Mouse (Mus musculus) granulocyte monocyte progenitor cell, adult 5-6 weeks (primary cell): Measurements from ENCODE around the gene Dnaaf3. TPM values are rescaled to one million over a fixed set of nuclear protein-coding genes. Genes with fewer than 3 reads are reported as not detected.

ENCODE experiments used
- total RNA-seq, 2 experiments: library from RNA; stranded (forward) in 1 of 2; stranded (reverse) in 1 of 2; fragments of 200-712, 200-1000 nt in 1 of 2; fragments of >200 nt in 1 of 2; fragmentation: Nextera tagmentation in 1 of 2; gene quantifications; 2 replicates each; pipeline ENCODE4 v1.2.3; 2014 to 2017

Gene Dnaaf3
- total RNA-seq, 2 experiments from 2014 or later = 0.88 to 2.5 TPM

Other genes starting within 250 kb of the Dnaaf3 start
- gene Ncr1, start 194.7 kb downstream of the Dnaaf3 start, total RNA-seq (2014; fragmentation: Nextera tagmentation) = not detected in 2 replicates
- gene Ncr1, start 194.7 kb downstream of the Dnaaf3 start, total RNA-seq (2017) = 0.52 TPM in 1 of 2 replicates, not detected in the other
- gene Gp6, start 134.7 kb downstream of the Dnaaf3 start, total RNA-seq (2014; fragmentation: Nextera tagmentation) = not detected in 2 replicates
- gene Gp6, start 134.7 kb downstream of the Dnaaf3 start, total RNA-seq (2017) = not detected in 2 replicates
- 9.1 and 12.1 TPM in 2 replicates for gene Rdh13, start 86.8 kb downstream of the Dnaaf3 start, total RNA-seq (2014; fragmentation: Nextera tagmentation)
- gene Rdh13, start 86.8 kb downstream of the Dnaaf3 start, total RNA-seq (2017) = 11.9 and 21.9 TPM in 2 replicates
- gene Eps8l1, start 71.8 kb downstream of the Dnaaf3 start, total RNA-seq (2014; fragmentation: Nextera tagmentation) = 5.0 and 7.7 TPM in 2 replicates
- gene Eps8l1, start 71.8 kb downstream of the Dnaaf3 start, total RNA-seq (2017) = 1.6 and 7.1 TPM in 2 replicates
- gene Ppp1r12c, start 30.8 kb downstream of the Dnaaf3 start, total RNA-seq (2014; fragmentation: Nextera tagmentation) = 92.2 and 131 TPM in 2 replicates
- 99.6 and 109 TPM in 2 replicates for gene Ppp1r12c, start 30.8 kb downstream of the Dnaaf3 start, total RNA-seq (2017)
- gene Tnnt1, start 16.1 kb downstream of the Dnaaf3 start, total RNA-seq (2014; fragmentation: Nextera tagmentation) = 7.3 and 16.1 TPM in 2 replicates
- 14.1 and 22.3 TPM in 2 replicates for gene Tnnt1, start 16.1 kb downstream of the Dnaaf3 start, total RNA-seq (2017)
- 17.0 TPM in 1 of 2 replicates, not detected in the other for gene Tnni3, start 8.2 kb downstream of the Dnaaf3 start, total RNA-seq (2014; fragmentation: Nextera tagmentation)
- gene Tnni3, start 8.2 kb downstream of the Dnaaf3 start, total RNA-seq (2017) = 2.7 and 4.1 TPM in 2 replicates
- gene Syt5, start 15.1 kb upstream of the Dnaaf3 start, total RNA-seq (2014; fragmentation: Nextera tagmentation) = not detected in 2 replicates
- gene Syt5, start 15.1 kb upstream of the Dnaaf3 start, total RNA-seq (2017) = not detected in 2 replicates
- not detected in 2 replicates for gene Ptprh, start 71.6 kb upstream of the Dnaaf3 start, total RNA-seq (2014; fragmentation: Nextera tagmentation)
- not detected in 2 replicates for gene Ptprh, start 71.6 kb upstream of the Dnaaf3 start, total RNA-seq (2017)
- gene Tmem86b, start 99.0 kb upstream of the Dnaaf3 start, total RNA-seq (2014; fragmentation: Nextera tagmentation) = 24.5 and 28.0 TPM in 2 replicates
- 17.5 and 26.2 TPM in 2 replicates for gene Tmem86b, start 99.0 kb upstream of the Dnaaf3 start, total RNA-seq (2017)
- 134 and 148 TPM in 2 replicates for gene Ppp6r1, start 126.6 kb upstream of the Dnaaf3 start, total RNA-seq (2014; fragmentation: Nextera tagmentation)
- 142 and 146 TPM in 2 replicates for gene Ppp6r1, start 126.6 kb upstream of the Dnaaf3 start, total RNA-seq (2017)
- 29.3 and 30.7 TPM in 2 replicates for gene Hspbp1, start 152.6 kb upstream of the Dnaaf3 start, total RNA-seq (2014; fragmentation: Nextera tagmentation)
- gene Hspbp1, start 152.6 kb upstream of the Dnaaf3 start, total RNA-seq (2017) = 21.9 and 23.7 TPM in 2 replicates
- not detected in 2 replicates for gene Brsk1, start 158.2 kb upstream of the Dnaaf3 start, total RNA-seq (2014; fragmentation: Nextera tagmentation)
- not detected in 2 replicates for gene Brsk1, start 158.2 kb upstream of the Dnaaf3 start, total RNA-seq (2017)
- gene Tmem150b, start 192.8 kb upstream of the Dnaaf3 start, total RNA-seq (2014; fragmentation: Nextera tagmentation) = 32.7 and 33.4 TPM in 2 replicates
- gene Tmem150b, start 192.8 kb upstream of the Dnaaf3 start, total RNA-seq (2017) = 13.5 and 18.5 TPM in 2 replicates
- gene Kmt5c, start 207.7 kb upstream of the Dnaaf3 start, total RNA-seq (2014; fragmentation: Nextera tagmentation) = 62.7 and 107 TPM in 2 replicates
- gene Kmt5c, start 207.7 kb upstream of the Dnaaf3 start, total RNA-seq (2017) = 58.5 and 74.7 TPM in 2 replicates
- 50.3 and 69.2 TPM in 2 replicates for gene Cox6b2, start 220.6 kb upstream of the Dnaaf3 start, total RNA-seq (2014; fragmentation: Nextera tagmentation)
- gene Cox6b2, start 220.6 kb upstream of the Dnaaf3 start, total RNA-seq (2017) = 28.9 and 30.7 TPM in 2 replicates
- gene Fam71e2, start 238.8 kb upstream of the Dnaaf3 start, total RNA-seq (2014; fragmentation: Nextera tagmentation) = not detected in 2 replicates
- gene Fam71e2, start 238.8 kb upstream of the Dnaaf3 start, total RNA-seq (2017) = not detected in 2 replicates